Mouse (Mus musculus) kidney, embryonic 15.5 days (tissue): ENCODE measurements around the gene Gm4981. TPM values are rescaled to one million over a fixed set of nuclear protein-coding genes. Genes with fewer than 3 reads are reported as not detected.
"Not testable (repeated sequence)": the region's sequence is repeated elsewhere in the genome, so short reads cannot be mapped to it uniquely, and the experiment has no call there.

Experiments used
- ATAC-seq: fragments of 200-750 bp; cut with Nextera tagmentation; replicated peaks from 2 replicates; pipeline ENCODE4 v1.8.0; 2017; ENCODE audit warnings: moderate TSS enrichment; ENCODE audit not compliant: low FRiP score
- H3K27ac ChIP-seq: fragments of 300-500 bp; sonication (generic); 2 replicates; pipeline ENCODE4 v1.5.1; 2015; ENCODE audit warnings: mild to moderate bottlenecking, inconsistent platforms
- H3K27me3 ChIP-seq: fragments of 300-500 bp; sonication (generic); 2 replicates; pipeline ENCODE4 v1.6.1; 2015; ENCODE audit warnings: inconsistent platforms
- H3K36me3 ChIP-seq: fragments of 300-500 bp; sonication (generic); 2 replicates; pipeline ENCODE4 v1.6.1; 2015; ENCODE audit warnings: inconsistent platforms
- H3K4me1 ChIP-seq: fragments of 300-500 bp; sonication (generic); 2 replicates; pipeline ENCODE4 v1.6.1; 2015; ENCODE audit warnings: inconsistent platforms
- H3K4me2 ChIP-seq: fragments of 300-500 bp; sonication (generic); 2 replicates; pipeline ENCODE4 v1.6.1; 2015; ENCODE audit warnings: moderate library complexity, mild to moderate bottlenecking, inconsistent platforms
- H3K4me3 ChIP-seq: fragments of 300-500 bp; sonication (generic); replicated peaks from 2 replicates; pipeline ENCODE4 v1.5.1; 2015; ENCODE audit warnings: mild to moderate bottlenecking, inconsistent platforms
- H3K9ac ChIP-seq: fragments of 300-500 bp; sonication (generic); 2 replicates; pipeline ENCODE4 v1.6.1; 2015; ENCODE audit warnings: mild to moderate bottlenecking, inconsistent platforms
- H3K9me3 ChIP-seq: fragments of 300-500 bp; sonication (generic); replicated peaks from 2 replicates; pipeline ENCODE4 v1.6.1; 2016; ENCODE audit warnings: inconsistent platforms
- whole genome bisulfite sequencing: fragments of 180-500 bp; shearing (Covaris S2); methylation state at CpG from one replicate; pipeline ENCODE4 v1.1.7; 2015; ENCODE audit warnings: mixed read lengths; 5-methylcytosine and 5-hydroxymethylcytosine counted together
- polyA plus RNA-seq: library from polyadenylated mRNA; unstranded; fragments of >200 nt; fragmentation: Nextera tagmentation; extraction: Ambion mirVana; gene quantifications from 2 replicates; pipeline ENCODE4 v1.2.1, GENCODE M21; 2015

Gm4981 gene
- polyA plus RNA-seq, 1 experiment from 2014 or later, result not detected

DNA sequence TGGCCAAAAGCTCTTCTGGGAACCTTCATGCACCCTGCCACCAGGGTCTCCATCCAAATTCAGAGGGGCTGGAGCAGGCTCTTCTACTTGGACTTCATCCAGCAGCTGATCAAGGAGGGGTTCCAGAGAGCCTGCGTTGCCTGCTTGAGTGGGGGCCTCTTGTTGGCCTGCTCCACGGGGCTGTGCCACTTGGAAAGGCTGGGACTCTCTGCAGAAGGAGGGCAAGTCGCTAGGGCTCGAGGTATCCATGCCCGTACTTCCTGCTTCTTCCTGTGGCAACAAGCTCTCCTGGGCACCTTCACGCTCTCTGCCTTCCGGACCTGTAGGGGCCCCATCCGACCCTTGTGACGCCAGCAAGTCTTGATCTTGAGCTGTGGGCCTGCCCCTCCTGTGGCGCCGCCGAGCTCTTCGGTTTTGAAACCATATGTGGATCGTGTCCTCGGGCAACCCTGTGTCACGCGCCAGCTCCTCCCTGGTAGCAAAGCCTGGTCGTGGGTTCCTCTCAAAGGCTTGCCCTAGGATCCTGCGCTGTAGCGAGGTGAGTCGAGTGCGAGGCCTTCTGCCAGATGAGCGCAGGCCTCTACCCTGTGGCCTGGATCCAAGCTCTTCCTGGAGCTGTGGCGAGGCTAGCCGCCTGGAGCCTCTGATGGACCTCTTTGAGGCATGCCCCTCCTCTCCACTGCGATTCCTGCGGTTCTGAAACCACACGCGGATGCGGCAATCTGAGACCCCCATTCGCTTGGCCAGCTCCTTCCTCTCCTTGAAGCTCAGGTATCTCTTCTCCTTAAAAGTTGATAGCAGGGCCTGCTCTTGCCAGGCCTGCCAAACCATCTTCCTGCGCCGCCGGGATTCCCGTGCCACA lies 4.5 kb downstream of the Gm4981 start:
- ATAC-seq, result peak; percentile 88
- H3K9me3 ChIP-seq, result peaks cover 13% of the 10 kb centered on the region
- H3K27me3 ChIP-seq, H3K9ac ChIP-seq, H3K4me2 ChIP-seq, H3K4me3 ChIP-seq, H3K27ac ChIP-seq, H3K4me1 ChIP-seq, H3K36me3 ChIP-seq: not testable (repeated sequence)
- WGBS, result 88% methylated on average over 35 of the region's 35 CpGs

DNA sequence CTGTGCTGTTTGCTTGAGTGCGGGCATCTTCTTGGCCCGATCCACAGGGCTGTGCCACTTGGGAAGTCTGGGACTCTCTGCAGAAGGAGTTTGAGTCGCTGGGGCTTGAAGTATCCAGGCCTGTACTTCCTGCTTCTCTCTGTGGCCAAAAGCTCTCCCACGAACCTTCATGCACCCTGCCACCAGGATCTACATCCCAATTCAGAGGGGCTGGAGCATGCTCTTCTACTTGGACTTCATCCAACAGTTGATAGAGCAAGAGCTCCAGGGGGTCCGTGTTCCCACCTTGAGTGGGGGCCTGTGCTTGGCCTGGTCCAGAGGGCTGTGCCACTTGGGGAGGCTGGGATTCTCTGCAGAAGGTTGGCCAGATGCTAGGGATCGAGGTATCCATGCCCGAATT lies 5.4 kb downstream of the Gm4981 start:
- not testable (repeated sequence) for H3K4me1 ChIP-seq, H3K36me3 ChIP-seq, H3K9ac ChIP-seq, H3K27ac ChIP-seq, H3K4me3 ChIP-seq, H3K4me2 ChIP-seq, H3K27me3 ChIP-seq
- WGBS, result 85% methylated on average over 5 of the region's 7 CpGs
- H3K9me3 ChIP-seq, result peaks cover 16% of the 10 kb centered on the region
- ATAC-seq, result peak; percentile 30

DNA sequence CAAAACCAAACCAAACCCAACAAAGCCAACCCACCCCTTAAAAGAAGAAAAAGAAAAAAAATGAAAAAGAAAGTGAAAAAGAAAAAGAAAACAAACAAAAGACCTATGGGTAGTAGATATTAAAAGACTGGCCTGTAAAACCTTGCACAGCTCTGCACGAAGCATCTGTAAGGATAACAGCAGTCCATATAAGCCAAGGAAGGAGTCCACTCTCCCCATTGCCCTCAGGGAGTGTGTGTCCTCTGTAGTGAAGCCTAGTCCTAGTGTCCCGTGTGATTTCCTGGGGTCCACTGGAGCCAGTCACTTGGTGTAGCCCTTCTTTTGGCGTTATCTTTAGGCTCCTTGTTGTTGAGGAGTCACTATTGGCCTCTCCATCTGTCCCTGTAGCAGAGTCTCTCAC lies 6.5 kb downstream of the Gm4981 start:
- WGBS, result 60% methylated on average over 3 of the region's 3 CpGs
- H3K4me2 ChIP-seq, H3K4me3 ChIP-seq, H3K36me3 ChIP-seq, ATAC-seq, H3K27me3 ChIP-seq, H3K27ac ChIP-seq, H3K9ac ChIP-seq, H3K4me1 ChIP-seq: not testable (repeated sequence)
- peaks cover 16% of the 10 kb centered on the region for H3K9me3 ChIP-seq

DNA sequence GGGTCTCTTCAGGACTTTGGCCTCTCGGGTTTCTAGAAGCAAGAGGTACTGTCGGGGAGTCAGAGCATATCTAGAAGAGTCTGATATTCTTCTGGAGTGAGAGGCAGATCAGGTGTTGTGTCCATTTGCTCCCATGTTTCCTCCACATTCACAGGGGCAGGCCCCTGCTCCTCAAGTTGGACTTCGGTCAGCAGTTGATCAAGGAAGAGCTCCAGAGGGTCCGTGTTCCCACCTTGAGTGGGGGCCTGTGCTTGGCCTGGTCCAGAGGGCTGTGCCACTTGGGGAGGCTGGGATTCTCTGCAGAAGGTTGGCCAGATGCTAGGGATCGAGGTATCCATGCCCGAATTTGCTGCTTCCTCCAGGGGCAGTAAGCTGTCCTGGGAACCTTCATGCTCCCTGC lies 8.7 kb downstream of the Gm4981 start:
- not testable (repeated sequence) for H3K27me3 ChIP-seq, H3K27ac ChIP-seq, H3K4me2 ChIP-seq, ATAC-seq, H3K4me1 ChIP-seq, H3K36me3 ChIP-seq, H3K9ac ChIP-seq, H3K4me3 ChIP-seq
- H3K9me3 ChIP-seq, result peaks cover 16% of the 10 kb centered on the region
- 86% methylated on average over 3 of the region's 6 CpGs for WGBS

DNA sequence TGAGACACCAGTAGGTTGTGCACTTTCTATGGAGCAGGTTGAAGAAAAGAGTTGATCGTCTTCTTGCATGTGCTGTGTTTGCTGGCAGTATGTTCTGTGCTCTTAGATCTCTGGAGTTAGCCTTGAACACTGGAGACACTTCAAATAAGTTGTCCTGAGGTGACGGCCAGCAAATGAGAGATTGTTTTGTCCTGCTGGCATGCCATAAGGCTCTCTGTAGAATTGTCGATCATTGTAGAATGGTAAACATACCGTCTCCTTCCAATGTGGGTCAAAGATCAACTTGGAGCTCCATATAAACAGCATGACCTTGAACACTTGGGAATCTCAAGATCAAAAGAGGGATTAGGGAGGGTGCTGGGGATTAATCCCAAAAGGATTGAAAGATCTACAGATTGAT lies 10.1 kb downstream of the Gm4981 start:
- not testable (repeated sequence) for H3K9ac ChIP-seq, ATAC-seq, H3K4me3 ChIP-seq, H3K27me3 ChIP-seq, H3K9me3 ChIP-seq, H3K27ac ChIP-seq, H3K4me2 ChIP-seq, H3K36me3 ChIP-seq, H3K4me1 ChIP-seq
- WGBS, result 75% methylated on average over 4 of the region's 4 CpGs

DNA sequence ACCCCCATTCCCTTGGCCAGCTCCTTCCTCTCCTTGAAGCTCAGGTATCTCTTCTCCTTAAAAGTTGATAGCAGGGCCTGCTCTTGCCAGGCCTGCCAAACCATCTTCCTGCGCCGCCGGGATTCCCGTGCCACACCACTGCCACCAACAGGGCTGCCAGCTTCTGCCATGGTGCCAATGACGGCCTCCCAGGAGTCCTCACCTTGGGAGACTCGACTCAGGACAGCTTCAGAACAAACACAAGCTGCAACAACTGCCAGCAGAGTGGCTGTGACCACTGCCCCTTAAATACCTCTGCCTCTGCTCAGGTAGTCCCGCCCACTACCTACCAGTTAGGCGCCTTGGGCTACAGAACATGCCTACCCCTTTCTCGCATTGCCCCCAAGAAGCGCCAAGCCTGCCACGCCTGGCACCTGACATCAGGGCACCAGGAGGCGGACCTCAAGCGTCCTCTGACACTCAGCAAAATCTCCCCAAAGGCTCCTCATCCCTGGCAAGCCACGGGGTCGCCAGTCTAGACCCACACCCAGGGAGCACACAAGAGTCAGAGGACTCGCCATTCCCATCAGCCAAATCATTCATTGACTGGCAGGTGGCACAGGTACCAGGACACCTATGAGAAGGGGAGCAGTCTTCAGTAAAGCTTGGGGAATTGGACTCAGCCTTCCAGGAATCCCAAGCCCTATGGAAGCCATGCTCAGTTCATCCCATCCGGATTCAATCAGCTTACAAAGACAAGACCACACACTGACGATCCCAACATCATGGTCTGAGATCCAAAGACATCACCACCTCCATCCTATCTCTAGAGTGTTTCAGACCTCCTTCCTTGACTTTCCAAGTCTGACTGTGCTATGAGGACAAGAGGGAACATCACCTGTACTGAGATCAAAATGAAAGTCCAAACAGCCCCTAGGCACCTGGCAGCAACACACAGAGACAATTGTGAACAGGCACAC lies 11.4 kb downstream of the Gm4981 start, which contains the start of gene AW822073:
Gene AW822073 (minus strand): TSS at position 104 of the 959 bp plus-strand sequence.
- H3K36me3 ChIP-seq, H3K4me1 ChIP-seq, H3K4me3 ChIP-seq, H3K27ac ChIP-seq, H3K9me3 ChIP-seq, H3K9ac ChIP-seq, H3K27me3 ChIP-seq, ATAC-seq, H3K4me2 ChIP-seq: not testable (repeated sequence)
- 87% methylated on average over 18 of the region's 18 CpGs for WGBS

DNA sequence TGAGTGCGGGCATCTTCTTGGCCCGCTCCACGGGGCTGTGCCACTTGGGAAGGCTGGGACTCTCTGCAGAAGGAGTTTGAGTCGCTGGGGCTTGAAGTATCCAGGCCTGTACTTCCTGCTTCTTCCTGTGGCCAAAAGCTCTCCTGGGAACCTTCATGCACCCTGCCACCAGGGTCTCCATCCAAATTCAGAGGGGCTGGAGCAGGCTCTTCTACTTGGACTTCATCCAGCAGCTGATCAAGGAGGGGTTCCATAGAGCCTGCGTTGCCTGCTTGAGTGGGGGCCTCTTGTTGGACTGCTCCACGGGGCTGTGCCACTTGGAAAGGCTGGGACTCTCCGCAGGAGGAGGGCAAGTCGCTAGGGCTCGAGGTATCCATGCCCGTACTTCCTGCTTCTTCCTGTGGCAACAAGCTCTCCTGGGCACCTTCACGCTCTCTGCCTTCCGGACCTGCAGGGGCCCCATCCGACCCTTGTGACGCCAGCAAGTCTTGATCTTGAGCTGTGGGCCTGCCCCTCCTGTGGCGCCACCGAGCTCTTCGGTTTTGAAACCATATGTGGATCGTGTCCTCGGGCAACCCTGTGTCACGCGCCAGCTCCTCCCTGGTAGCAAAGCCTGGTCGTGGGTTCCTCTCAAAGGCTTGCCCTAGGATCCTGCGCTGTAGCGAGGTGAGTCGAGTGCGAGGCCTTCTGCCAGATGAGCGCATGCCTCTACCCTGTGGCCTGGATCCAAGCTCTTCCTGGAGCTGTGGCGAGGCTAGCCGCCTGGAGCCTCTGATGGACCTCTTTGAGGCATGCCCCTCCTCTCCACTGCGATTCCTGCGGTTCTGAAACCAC lies 12.3 kb downstream of the Gm4981 start:
- not testable (repeated sequence) for H3K4me3 ChIP-seq, H3K9ac ChIP-seq, H3K4me1 ChIP-seq, H3K9me3 ChIP-seq, H3K27me3 ChIP-seq, H3K36me3 ChIP-seq, H3K4me2 ChIP-seq, H3K27ac ChIP-seq, ATAC-seq
- WGBS, result 86% methylated on average over 31 of the region's 31 CpGs

DNA sequence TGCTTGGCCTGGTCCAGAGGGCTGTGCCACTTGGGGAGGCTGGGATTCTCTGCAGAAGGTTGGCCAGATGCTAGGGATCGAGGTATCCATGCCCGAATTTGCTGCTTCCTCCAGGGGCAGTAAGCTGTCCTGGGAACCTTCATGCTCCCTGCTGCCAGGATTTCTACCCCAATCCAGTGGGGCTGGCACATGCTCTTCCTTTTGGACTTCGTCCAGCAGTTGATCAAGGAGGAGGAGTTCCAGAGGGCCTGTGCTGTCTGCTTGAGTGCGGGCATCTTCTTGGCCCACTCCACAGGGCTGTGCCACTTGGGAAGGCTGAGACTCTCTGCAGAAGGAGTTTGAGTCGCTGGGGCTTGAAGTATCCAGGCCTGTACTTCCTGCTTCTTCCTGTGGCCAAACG lies 13.3 kb downstream of the Gm4981 start:
- H3K4me3 ChIP-seq, ATAC-seq, H3K9me3 ChIP-seq, H3K36me3 ChIP-seq, H3K4me1 ChIP-seq, H3K27ac ChIP-seq, H3K4me2 ChIP-seq, H3K9ac ChIP-seq, H3K27me3 ChIP-seq: not testable (repeated sequence)
- 80% methylated on average over 4 of the region's 6 CpGs for WGBS

DNA sequence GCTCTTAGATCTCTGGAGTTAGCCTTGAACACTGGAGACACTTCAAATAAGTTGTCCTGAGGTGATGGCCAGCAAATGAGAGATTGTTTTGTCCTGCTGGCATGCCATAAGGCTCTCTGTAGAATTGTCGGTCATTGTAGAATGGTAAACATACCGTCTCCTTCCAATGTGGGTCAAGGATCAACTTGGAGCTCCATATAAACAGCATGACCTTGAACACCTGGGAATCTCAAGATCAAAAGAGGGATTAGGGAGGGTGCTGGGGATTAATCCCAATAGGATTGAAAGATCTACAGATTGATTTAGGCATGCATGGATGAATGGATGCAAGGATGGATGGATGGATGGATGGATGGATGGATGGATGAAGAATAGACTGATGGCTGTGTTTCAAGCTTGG lies 14.9 kb downstream of the Gm4981 start:
- not testable (repeated sequence) for H3K9ac ChIP-seq, H3K36me3 ChIP-seq, H3K27ac ChIP-seq, H3K27me3 ChIP-seq, H3K4me2 ChIP-seq, H3K4me3 ChIP-seq, ATAC-seq, H3K9me3 ChIP-seq, H3K4me1 ChIP-seq
- WGBS, result 95% methylated on average over 2 of the region's 2 CpGs

DNA sequence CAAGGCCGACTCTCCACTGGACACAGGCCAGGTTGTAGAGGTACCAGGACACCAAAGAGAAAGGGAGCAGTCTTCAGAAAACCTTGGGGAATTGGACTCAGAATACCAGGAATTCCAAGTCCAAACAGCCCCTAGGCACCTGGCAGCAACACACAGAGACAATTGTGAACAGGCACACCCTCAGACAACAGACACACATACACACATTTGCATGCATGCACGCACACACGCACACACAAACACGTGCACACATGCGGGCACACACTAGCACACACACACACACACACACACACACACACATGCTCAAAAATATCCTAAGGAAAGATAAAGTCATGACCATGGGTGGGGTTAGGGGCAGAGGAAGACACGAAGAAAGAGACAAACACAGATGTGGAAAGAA lies 15.8 kb downstream of the Gm4981 start:
- 82% methylated on average over 6 of the region's 6 CpGs for WGBS
- H3K9ac ChIP-seq, result no peak overlapping the region
- no peaks in the 10 kb centered on the region for H3K9me3 ChIP-seq
- H3K36me3 ChIP-seq, result no peaks in the 10 kb centered on the region
- no peak overlapping the region for H3K27ac ChIP-seq
- H3K27me3 ChIP-seq, result no peaks in the 10 kb centered on the region
- no peak overlapping the region for H3K4me2 ChIP-seq
- no peaks in the 10 kb centered on the region for H3K4me1 ChIP-seq
- ATAC-seq, result no peak
- H3K4me3 ChIP-seq, result no peak overlapping the region

DNA sequence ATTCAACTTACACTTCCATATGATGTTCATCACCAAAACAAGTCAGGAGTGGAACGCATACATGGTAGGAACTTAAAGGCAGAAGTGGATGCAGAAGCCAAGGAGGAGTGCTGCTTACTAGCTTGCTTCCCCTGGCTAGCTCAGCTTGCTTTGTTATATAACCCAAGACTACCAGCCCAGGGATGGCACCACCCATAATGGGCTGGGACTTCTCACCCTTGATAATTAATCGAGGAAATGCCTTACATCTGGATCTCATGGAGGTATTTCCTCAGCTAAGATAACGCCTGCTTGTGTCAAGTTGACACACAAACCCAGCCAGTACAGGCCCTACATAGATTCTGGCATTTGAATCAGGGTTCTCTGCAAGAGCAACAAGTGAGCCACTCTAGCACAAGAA lies 19.1 kb downstream of the Gm4981 start:
- H3K27me3 ChIP-seq, result no peaks in the 10 kb centered on the region
- WGBS, result 86% methylated on average over 3 of the region's 3 CpGs
- no peaks in the 10 kb centered on the region for H3K36me3 ChIP-seq
- H3K9me3 ChIP-seq, result no peaks in the 10 kb centered on the region
- H3K27ac ChIP-seq, result no peak overlapping the region
- no peak overlapping the region for H3K9ac ChIP-seq
- ATAC-seq, result no peak
- no peak overlapping the region for H3K4me3 ChIP-seq
- H3K4me2 ChIP-seq, result no peak overlapping the region
- no peaks in the 10 kb centered on the region for H3K4me1 ChIP-seq

DNA sequence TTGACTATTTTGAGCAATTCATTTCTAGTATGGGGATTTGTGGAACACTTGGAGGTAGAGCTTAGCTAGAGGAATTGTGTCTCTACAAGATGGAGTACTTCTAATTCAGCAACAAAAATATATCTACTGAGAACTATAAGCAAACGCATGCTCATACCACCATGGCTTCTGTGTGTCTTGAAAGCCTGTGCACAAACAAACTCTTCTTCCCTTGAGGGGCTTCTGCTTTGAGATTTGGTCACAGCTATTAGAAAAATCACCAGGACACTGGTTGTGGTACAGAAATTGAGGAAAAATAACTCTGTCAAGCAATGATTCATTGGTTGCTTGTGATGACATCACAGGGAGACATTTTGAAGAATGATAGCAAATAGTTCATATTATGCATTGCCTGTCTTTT lies 21.1 kb downstream of the Gm4981 start:
- WGBS, result 82% methylated on average over 1 of the region's 1 CpGs

More for the DNA sequence above, 21.1 kb downstream of the Gm4981 start:
- H3K4me2 ChIP-seq, result no peak overlapping the region
- no peaks in the 10 kb centered on the region for H3K27me3 ChIP-seq
- no peak for ATAC-seq
- H3K9me3 ChIP-seq, result no peaks in the 10 kb centered on the region
- no peak overlapping the region for H3K4me3 ChIP-seq
- no peaks in the 10 kb centered on the region for H3K4me1 ChIP-seq
- H3K36me3 ChIP-seq, result no peaks in the 10 kb centered on the region
- H3K27ac ChIP-seq, result no peak overlapping the region
- H3K9ac ChIP-seq, result no peak overlapping the region
